Mouse (Mus musculus) layer of hippocampus, postnatal 25 days (tissue): ENCODE data around the gene Atl3. TPM values are rescaled to one million over a fixed set of nuclear protein-coding genes. Genes with fewer than 3 reads are reported as not detected.
A peak's percentile ranks its signal among the peaks of the same experiment; 100 is the strongest.

Experiments
- DNase-seq, 2 experiments: peaks; one replicate each; pipeline ENCODE4 v3.0.0; 2022; ENCODE audit warnings: mixed read lengths in 2 of 2, low spot score in 1 of 2; ENCODE audit errors: extremely low spot score in 1 of 2
- total RNA-seq, 2 experiments: library from RNA; stranded (reverse); gene quantifications; 2 replicates each; pipeline ENCODE4 v1.2.3; 2021

Gene Atl3
- total RNA-seq, 2 experiments from 2014 or later: 20.4 to 22.1 TPM

DNA sequence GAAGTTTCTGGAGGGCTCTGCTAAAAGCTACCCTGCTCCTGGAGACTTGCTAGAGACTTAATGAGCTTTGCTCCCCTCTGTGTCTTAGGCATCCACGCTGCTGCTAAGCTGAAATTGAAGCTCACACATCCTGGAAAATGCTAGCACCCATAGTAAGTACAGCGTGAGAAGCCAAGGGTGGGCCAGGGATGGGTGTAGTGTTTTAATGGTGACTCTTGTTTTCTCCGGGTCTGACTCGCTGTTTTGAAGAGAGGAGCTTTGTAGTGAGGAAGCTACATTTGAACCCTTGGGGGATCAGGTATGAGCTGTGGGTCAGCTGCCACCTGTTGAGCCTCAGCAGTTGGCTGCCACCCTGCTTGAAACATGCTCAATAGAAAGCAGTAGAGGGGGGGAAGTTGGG lies 64.0 kb downstream of the Atl3 start:
- no peak for DNase-seq

GRCm38 (mm10) chr19:7558675-7559074 lies 64.8 kb downstream of the Atl3 start:
- no peak for DNase-seq

DNA sequence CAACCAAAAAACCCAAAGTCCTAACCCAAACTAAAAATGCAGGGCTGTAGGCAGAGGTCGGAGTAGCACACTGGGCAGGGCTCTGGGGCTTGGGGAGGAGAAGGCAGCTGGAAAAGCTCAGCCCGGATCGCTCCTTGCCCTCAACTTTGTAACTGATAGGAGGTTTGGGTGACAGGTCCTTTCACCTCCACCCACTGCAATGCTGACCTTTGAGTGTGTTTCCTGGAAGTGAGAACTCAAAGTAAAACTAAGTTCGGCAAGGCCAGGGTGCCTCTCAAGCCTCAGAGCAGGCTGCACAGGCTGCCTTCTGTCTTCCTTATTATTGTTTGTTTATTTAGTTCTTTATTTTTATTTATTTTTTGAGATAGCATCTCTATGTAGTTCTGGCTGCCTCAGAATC lies 66.1 kb downstream of the Atl3 start:
- DNase-seq: no peak

GRCm38 (mm10) chr19:7561456-7561855 lies 67.6 kb downstream of the Atl3 start:
- DNase-seq: no peak

DNA sequence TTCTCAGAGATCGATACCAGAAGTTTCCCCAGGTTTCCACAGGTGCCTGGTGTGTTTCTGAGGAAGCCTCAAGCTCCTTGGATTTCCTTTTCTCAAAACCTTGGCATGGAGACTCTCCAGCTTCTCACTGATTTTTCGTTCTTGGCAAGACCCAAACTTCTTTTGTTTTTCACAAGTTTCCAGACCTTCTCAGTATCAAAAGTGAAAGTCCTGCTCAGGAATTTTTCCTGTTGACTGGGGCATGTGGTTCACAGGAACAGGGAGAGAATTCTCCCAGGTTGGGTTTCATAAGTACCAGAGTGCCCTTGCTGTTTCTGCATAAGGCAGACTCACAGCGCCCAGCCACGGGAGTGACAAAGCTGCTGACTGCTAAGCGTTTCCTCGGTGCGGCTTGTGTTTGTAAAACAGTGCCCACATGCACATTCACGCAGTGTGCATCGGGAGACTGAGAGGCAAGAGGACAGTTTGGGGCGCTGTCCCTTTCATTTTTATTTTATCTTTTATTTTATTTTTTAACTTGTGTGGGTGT lies 68.8 kb downstream of the Atl3 start:
- peak in 1 of 2 experiments; percentile 10 for DNase-seq

DNA sequence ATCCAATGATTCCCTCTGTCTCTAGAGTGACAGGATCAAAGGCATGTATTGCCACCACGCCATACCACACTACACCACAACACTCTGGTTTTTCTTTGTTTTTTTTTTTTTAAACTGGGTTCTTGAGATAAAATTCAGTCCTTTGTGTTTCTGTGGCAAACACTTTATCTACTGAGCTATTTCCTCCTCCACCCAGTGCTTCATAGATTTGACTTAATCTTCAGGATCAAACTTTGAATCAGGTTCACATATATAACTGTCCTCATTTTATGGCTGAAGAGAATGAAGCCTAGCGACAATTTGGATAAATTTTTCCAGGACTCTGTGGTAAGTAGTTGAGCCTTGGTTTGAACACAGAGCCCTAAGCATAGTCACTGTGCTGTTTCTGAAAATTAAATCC lies 69.8 kb downstream of the Atl3 start:
- DNase-seq: no peak

- no peak for DNase-seq
Measured at GRCm38 (mm10) chr19:7564457-7564856, 70.6 kb downstream of the Atl3 start.

GRCm38 (mm10) chr19:7566826-7567225 lies 73.0 kb downstream of the Atl3 start:
- peak in 1 of 2 experiments; percentile 40 for DNase-seq

DNA sequence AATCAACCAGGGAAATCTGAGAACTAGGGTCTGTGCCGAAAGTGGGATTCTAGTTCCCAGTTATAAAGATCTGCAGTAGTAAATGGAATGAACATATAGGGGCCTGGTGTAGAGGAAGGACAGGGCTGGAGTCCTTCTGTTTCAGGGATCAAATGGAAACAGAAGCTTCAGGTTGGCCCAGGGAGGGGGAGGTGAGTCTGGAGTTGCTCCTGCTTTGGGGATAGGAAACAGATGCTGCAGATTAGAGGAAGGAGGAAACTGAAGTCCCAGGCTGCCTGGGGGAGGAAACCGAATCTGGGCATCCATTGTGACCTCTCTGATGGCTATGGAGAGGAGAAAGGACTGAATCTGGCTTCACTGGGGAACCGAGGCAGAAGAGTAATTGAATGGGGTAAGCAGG lies 74.5 kb downstream of the Atl3 start:
- DNase-seq: no peak

DNA sequence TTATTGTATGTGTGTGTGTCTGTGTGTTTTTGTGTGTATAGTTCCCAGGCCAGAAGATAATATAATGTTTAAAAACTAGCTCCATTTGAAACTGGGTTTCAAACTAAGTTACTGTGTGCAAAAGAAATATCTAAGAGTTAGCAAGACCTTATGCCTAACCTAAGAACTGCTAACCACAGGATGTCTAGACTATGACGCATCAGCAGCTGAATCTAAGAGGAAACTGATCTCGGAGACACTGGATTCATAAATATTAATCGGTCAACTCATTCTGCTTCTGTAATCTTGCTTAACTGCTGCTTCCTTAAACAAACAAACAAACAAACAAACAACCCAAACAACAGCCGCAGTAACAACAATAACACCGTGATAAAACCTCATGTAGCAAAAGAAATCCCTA lies 75.8 kb downstream of the Atl3 start:
- DNase-seq: no peak

DNA sequence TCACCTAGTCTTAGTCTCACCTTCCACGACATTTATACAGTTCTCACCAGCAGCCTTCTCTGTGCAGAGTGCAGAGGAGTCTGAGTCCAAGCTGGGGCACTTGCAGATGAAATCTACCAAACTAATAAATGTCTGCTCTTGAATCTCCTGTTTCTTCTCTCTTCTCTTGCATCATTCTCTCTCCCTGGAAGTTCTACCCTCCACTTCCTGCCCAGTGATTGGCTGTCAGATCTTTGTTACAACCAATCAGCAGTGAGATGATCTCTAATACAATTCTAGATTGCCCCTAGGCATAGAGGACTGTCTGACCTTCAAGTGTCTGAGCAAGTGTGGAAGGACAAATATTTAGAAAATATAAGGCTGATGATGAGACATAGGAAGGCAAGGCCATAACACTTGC lies 82.3 kb downstream of the Atl3 start:
- DNase-seq: no peak

DNA sequence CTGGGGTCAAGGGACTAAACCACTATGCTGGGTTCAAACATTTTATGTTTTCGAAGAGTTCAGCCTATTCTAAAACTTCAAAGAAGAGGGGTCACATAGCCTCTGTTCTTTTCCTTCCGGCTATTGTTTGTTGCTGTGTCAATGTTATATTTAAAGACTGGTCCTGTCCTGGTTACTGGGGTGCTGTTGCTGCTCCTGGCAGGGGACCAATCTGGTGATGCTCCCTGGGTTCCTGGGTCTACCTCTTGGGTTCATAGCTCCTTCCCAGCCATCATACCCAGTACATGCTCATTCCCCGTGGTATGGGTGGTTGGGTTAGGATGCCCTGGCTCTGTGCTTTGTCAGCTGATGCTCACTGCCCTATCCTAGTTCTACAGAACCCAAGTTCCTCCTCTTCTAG lies 83.9 kb downstream of the Atl3 start:
- DNase-seq: no peak

GRCm38 (mm10) chr19:7581042-7581441 lies 87.2 kb downstream of the Atl3 start:
- no peak for DNase-seq

- no peak for DNase-seq
Measured at GRCm38 (mm10) chr19:7583101-7583500, 89.3 kb downstream of the Atl3 start.

GRCm38 (mm10) chr19:7583599-7583998 lies 89.8 kb downstream of the Atl3 start:
- no peak for DNase-seq

DNA sequence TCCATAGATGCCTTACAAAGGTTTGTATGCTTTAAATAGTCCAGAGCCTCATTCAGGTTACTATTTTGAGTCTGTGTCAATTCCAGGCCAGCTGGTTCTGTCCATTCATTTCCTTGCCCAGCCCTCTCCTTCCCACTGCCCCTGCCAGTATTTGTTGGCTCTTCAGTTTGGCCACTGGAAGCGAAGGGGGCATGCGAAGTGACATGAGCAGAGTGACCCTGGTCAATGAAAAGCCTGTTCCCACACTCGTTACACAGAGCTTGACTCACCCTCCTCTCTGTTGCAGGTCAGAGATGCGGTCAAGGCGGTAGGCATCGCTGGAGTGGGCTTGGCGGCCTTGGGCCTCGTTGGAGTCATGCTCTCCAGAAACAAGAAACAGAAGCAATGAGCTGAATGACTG lies 91.4 kb downstream of the Atl3 start:
- no peak for DNase-seq

- no peak for DNase-seq
Measured at GRCm38 (mm10) chr19:7585764-7586163, 91.9 kb downstream of the Atl3 start.

Other genes with a start within 250 kb of the Atl3 start
- 10 to 100 TPM; 17.4 to 20.0 TPM for gene Rcor2, start 226.7 kb upstream of the Atl3 start, total RNA-seq
- gene Mark2, start 152.2 kb upstream of the Atl3 start, total RNA-seq: 100 to 1,000 TPM; 102 to 130 TPM
- gene Spindoc, start 111.0 kb upstream of the Atl3 start, total RNA-seq: 10 to 100 TPM; 33.8 to 35.3 TPM
- 10 to 100 TPM; 48.9 to 51.4 TPM for gene 2700081O15Rik, start 76.4 kb upstream of the Atl3 start, total RNA-seq
- gene Rtn3, start 10.8 kb upstream of the Atl3 start, total RNA-seq: 100 to 1,000 TPM; 798 to 841 TPM
- gene Pla2g16, start 63.4 kb downstream of the Atl3 start, total RNA-seq: 10 to 100 TPM; 22.1 to 26.9 TPM
- gene Lgals12, start 113.2 kb downstream of the Atl3 start, total RNA-seq: under 1 TPM; 0.28 to 0.32 TPM
- gene Hrasls5, start 118.5 kb downstream of the Atl3 start, total RNA-seq: not detected
- gene Slc22a19, start 217.3 kb downstream of the Atl3 start, total RNA-seq: not detected